ENCODE assay signal across 27 mouse cellular contexts in genomic region chr7:83452309-83452708, GRCm38 (mm10).
DNase-seq lines count a peak whose midpoint lies in the region; ATAC-seq lines count a peak whose summit lies in the region.
"Had no signal": no experiment of that assay in that cellular context is flagged by ENCODE, and none has a peak within 500 bp of the region (broad histone marks: within the 10 kb centered on the region; RNA-seq: fewer than 3 reads in every experiment).

No protein-coding gene starts in this region.

- DNase-seq in heart, postnatal 14 days, result no peak
- DNase-seq in kidney, adult 11 months, result no peak
- DNase-seq in limb, embryonic 10.5 days (ENCODE audit: low spot score), result no peak
- no peak for DNase-seq in retina, embryonic 14.5 days (ENCODE audit: low spot score)
- DNase-seq: B cell, adult 2 months; cerebellum, adult 11 months; cerebellum, adult 9-11 months; heart, postnatal 36 days; kidney, postnatal 36 days; lung, adult 18-20 months; lung, postnatal 14 days; right cerebral cortex, postnatal 14 days; thymus, postnatal 14 days had no signal

- peaks cover 22% of the 10 kb centered on the region for H3K4me1 ChIP-seq in heart, embryonic 13.5 days
- H3K4me1 ChIP-seq in kidney, embryonic 16.5 days (ENCODE audit: insufficient read depth, low read length), result peaks cover 16% of the 10 kb centered on the region
- 0 out of 2 replicates have a peak, but pooled peaks cover 5% of the 10 kb centered on the region for H3K4me1 ChIP-seq in intestine, embryonic 15.5 days (replicated peaks)
- peaks cover 32% of the 10 kb centered on the region for H3K4me1 ChIP-seq in limb, embryonic 10.5 days
- H3K4me1 ChIP-seq: liver, embryonic 12.5 days had no signal

- peak overlapping the region; percentile 82 for H3K27ac ChIP-seq in heart, embryonic 13.5 days (replicated peaks)
- H3K27ac ChIP-seq in kidney, embryonic 16.5 days (ENCODE audit: low read length), result no peak overlapping the region
- no peak overlapping the region for H3K27ac ChIP-seq in intestine, embryonic 15.5 days
- H3K27ac ChIP-seq in limb, embryonic 10.5 days, result peak overlapping the region; percentile 3; the same call in 1 of the 2 replicates
- H3K27ac ChIP-seq: embryonic facial prominence, embryonic 13.5 days; forebrain, embryonic 13.5 days; hindbrain, embryonic 14.5 days; limb, embryonic 13.5 days; liver, embryonic 12.5 days; midbrain, embryonic 13.5 days had no signal

- H3K9me3 ChIP-seq in heart, embryonic 13.5 days, result no peaks in the 10 kb centered on the region
- H3K9me3 ChIP-seq in kidney, embryonic 16.5 days (ENCODE audit: low read length), result no peaks in the 10 kb centered on the region
- no peaks in the 10 kb centered on the region for H3K9me3 ChIP-seq in intestine, embryonic 15.5 days
- no peaks in the 10 kb centered on the region for H3K9me3 ChIP-seq in limb, embryonic 10.5 days (replicated peaks)
- H3K9me3 ChIP-seq: embryonic facial prominence, embryonic 13.5 days; forebrain, embryonic 13.5 days; G1E; limb, embryonic 13.5 days; liver, embryonic 12.5 days; midbrain, embryonic 13.5 days had no signal

- H3K4me2 ChIP-seq in heart, embryonic 13.5 days, result peak overlapping the region; percentile 45
- peak overlapping the region; percentile 2; the same call in 1 of the 2 replicates for H3K4me2 ChIP-seq in kidney, embryonic 16.5 days (replicated peaks; ENCODE audit: low read depth, low read length)
- no peak overlapping the region for H3K4me2 ChIP-seq in intestine, embryonic 15.5 days (replicated peaks)
- H3K4me2 ChIP-seq: embryonic facial prominence, embryonic 13.5 days; forebrain, embryonic 13.5 days; hindbrain, embryonic 14.5 days; limb, embryonic 13.5 days; liver, embryonic 12.5 days; midbrain, embryonic 13.5 days had no signal

- WGBS in heart, embryonic 13.5 days, result 8% methylated on average over 7 of the region's 7 CpGs
- WGBS in kidney, embryonic 16.5 days, result 6% methylated on average over 7 of the region's 7 CpGs
- 9% methylated on average over 7 of the region's 7 CpGs for WGBS in intestine, embryonic 15.5 days
- 24% methylated on average over 7 of the region's 7 CpGs for WGBS in limb, embryonic 10.5 days

- H3K4me3 ChIP-seq in heart, embryonic 13.5 days, result no peak overlapping the region
- no peak overlapping the region for H3K4me3 ChIP-seq in kidney, embryonic 16.5 days (ENCODE audit: low read length)
- no peak overlapping the region for H3K4me3 ChIP-seq in intestine, embryonic 15.5 days (replicated peaks)
- H3K4me3 ChIP-seq in limb, embryonic 10.5 days, result no peak overlapping the region
- H3K4me3 ChIP-seq: embryonic facial prominence, embryonic 13.5 days; erythroblast, embryonic 14.5 days; forebrain, embryonic 13.5 days; limb, embryonic 13.5 days; liver, embryonic 12.5 days; midbrain, embryonic 13.5 days had no signal

- ATAC-seq in heart, embryonic 13.5 days (ENCODE audit: extremely low read depth, insufficient number of reproducible peaks, low FRiP score, low TSS enrichment), result peak; percentile 25; the same call in 1 of the 2 replicates
- ATAC-seq in kidney, embryonic 16.5 days (ENCODE audit: low FRiP score, low TSS enrichment), result peak; percentile 51; the same call in 1 of the 2 replicates
- peak; percentile 86 for ATAC-seq in intestine, embryonic 15.5 days
- ATAC-seq: forebrain, embryonic 13.5 days; inflammation-experienced regulatory T-cells, adult 6 months; liver, embryonic 12.5 days; midbrain, embryonic 13.5 days; Patski had no signal

- no peaks in the 10 kb centered on the region for H3K27me3 ChIP-seq in heart, embryonic 13.5 days (replicated peaks)
- H3K27me3 ChIP-seq in kidney, embryonic 16.5 days (ENCODE audit: insufficient read depth, low read length), result no peaks in the 10 kb centered on the region
- no peaks in the 10 kb centered on the region for H3K27me3 ChIP-seq in intestine, embryonic 15.5 days (replicated peaks)
- H3K27me3 ChIP-seq in limb, embryonic 10.5 days (ENCODE audit: low read depth, poor library complexity, severe bottlenecking), result no peaks in the 10 kb centered on the region
- H3K27me3 ChIP-seq: CH12.LX; embryonic facial prominence, embryonic 13.5 days; forebrain, embryonic 13.5 days; limb, embryonic 13.5 days; liver, embryonic 12.5 days; midbrain, embryonic 13.5 days had no signal

- intact Hi-C loops in heart, postnatal 14 days (cut with DNase I), result no loop called here

- H3K9ac ChIP-seq in heart, embryonic 13.5 days, result no peak overlapping the region
- H3K9ac ChIP-seq in kidney, embryonic 16.5 days (replicated peaks; ENCODE audit: low read length), result no peak overlapping the region
- H3K9ac ChIP-seq in intestine, embryonic 15.5 days, result no peak overlapping the region
- H3K9ac ChIP-seq: embryonic facial prominence, embryonic 13.5 days; forebrain, embryonic 13.5 days; hindbrain, embryonic 14.5 days; limb, embryonic 13.5 days; liver, embryonic 12.5 days; midbrain, embryonic 13.5 days had no signal

- no peaks in the 10 kb centered on the region for H3K36me3 ChIP-seq in heart, embryonic 13.5 days
- H3K36me3 ChIP-seq in kidney, embryonic 16.5 days (ENCODE audit: insufficient read depth, low read length), result no peaks in the 10 kb centered on the region
- no peaks in the 10 kb centered on the region for H3K36me3 ChIP-seq in intestine, embryonic 15.5 days
- no peaks in the 10 kb centered on the region for H3K36me3 ChIP-seq in limb, embryonic 10.5 days
- H3K36me3 ChIP-seq: embryonic facial prominence, embryonic 13.5 days; G1E; limb, embryonic 13.5 days; liver, embryonic 12.5 days; midbrain, embryonic 13.5 days had no signal

Comparison
In these comparisons a context has a peak if more than half of its experiments do, and no peak if none do; other contexts are left out.
1. ATAC-seq: peak in every context shown above with its lines; median percentile 86 in intestine, embryonic 15.5 days; 51 in kidney, embryonic 16.5 days; 25 in heart, embryonic 13.5 days.
2. H3K27ac ChIP-seq: peak in heart, embryonic 13.5 days (single experiment) and limb, embryonic 10.5 days (single experiment); none in kidney, embryonic 16.5 days (single experiment) and intestine, embryonic 15.5 days (single experiment).